Mouse (Mus musculus): ENCODE measurements at regions not wholly inside any gene's neighbourhood (a gene's known extent, or its start where the extent isn't known, plus 50 kb on each side); places are given as distances from the start of the nearest gene placed in this dataset.

DNA sequence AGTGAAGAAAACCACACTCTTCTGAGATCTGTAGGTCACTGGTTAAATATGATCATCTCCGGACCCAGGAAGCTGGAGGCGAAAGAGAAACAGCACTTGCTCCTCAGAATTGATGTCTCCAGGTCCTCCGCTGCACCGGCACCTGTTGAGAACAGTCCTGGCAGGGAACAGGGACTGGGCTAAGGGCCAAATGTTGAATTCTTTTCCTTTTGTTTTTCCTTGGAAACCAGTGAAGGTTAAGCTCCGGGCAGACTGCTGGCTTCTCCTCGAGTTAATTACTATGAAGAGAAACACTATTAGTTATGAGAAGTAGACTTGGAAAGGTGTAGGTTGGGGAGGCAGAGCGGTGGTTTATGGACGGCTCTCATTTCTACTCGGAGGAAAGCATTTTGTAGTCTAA lies 242.7 kb downstream of the Rngtt start:
- Histone ChIP-seq H3K4me3 (ENCODE audit: extremely low read depth, insufficient read depth, insufficient read length) (no peak overlapping the region), H3K36me3 (ENCODE audit: control insufficient read depth, insufficient read depth, low read length) (no peaks in the 10 kb centered on the region), H3K27me3 (ENCODE audit: control insufficient read depth, insufficient read depth, low read length) (no peaks in the 10 kb centered on the region), H3K4me1 (ENCODE audit: control insufficient read depth, insufficient read depth, insufficient read length) (no peaks in the 10 kb centered on the region), H3K27ac (ENCODE audit: insufficient read depth, low read length) (no peak overlapping the region)
- DNase-seq (ENCODE audit: low read depth in 1 of 2, low spot score in 2 of 2) = no peak
- WGBS = 90% methylated on average over 9 of the region's 9 CpGs
- TF ChIP-seq CTCF (IDR thresholded peaks at IDR 0.05; ENCODE audit: extremely low read depth, insufficient read depth, insufficient read length, insufficient replicate concordance) (no peak), POLR2A (IDR thresholded peaks at IDR 0.05; ENCODE audit: low read depth, low read length) (no peak)

GRCm38 (mm10) chr4:33554606-33555005 lies 244.5 kb downstream of the Rngtt start:
- no peaks in the 10 kb centered on the region for H3K4me1 ChIP-seq (ENCODE audit: control insufficient read depth, insufficient read depth, insufficient read length)
- DNase-seq (ENCODE audit: low read depth in 1 of 2, low spot score in 2 of 2) = no peak
- H3K27me3 ChIP-seq (ENCODE audit: control insufficient read depth, insufficient read depth, low read length) = no peaks in the 10 kb centered on the region
- no peak overlapping the region for H3K4me3 ChIP-seq (ENCODE audit: extremely low read depth, insufficient read depth, insufficient read length)
- WGBS = 27% methylated on average over 6 of the region's 6 CpGs
- no peak overlapping the region for H3K27ac ChIP-seq (ENCODE audit: insufficient read depth, low read length)
- TF ChIP-seq POLR2A (IDR thresholded peaks at IDR 0.05; ENCODE audit: low read depth, low read length) = no peak
- TF ChIP-seq CTCF (IDR thresholded peaks at IDR 0.05; ENCODE audit: extremely low read depth, insufficient read depth, insufficient read length, insufficient replicate concordance) = no peak
- H3K36me3 ChIP-seq (ENCODE audit: control insufficient read depth, insufficient read depth, low read length) = no peaks in the 10 kb centered on the region

GRCm38 (mm10) chr4:33555231-33555933 lies 245.3 kb downstream of the Rngtt start:
- H3K27me3 ChIP-seq (ENCODE audit: control insufficient read depth, insufficient read depth, low read length) = no peaks in the 10 kb centered on the region
- 55% methylated on average over 14 of the region's 14 CpGs for WGBS
- TF ChIP-seq POLR2A (IDR thresholded peaks at IDR 0.05; ENCODE audit: low read depth, low read length) (no peak), CTCF (IDR thresholded peaks at IDR 0.05; ENCODE audit: extremely low read depth, insufficient read depth, insufficient read length, insufficient replicate concordance) (no peak)
- no peak overlapping the region for H3K4me3 ChIP-seq (ENCODE audit: extremely low read depth, insufficient read depth, insufficient read length)
- no peaks in the 10 kb centered on the region for H3K4me1 ChIP-seq (ENCODE audit: control insufficient read depth, insufficient read depth, insufficient read length)
- no peak overlapping the region for H3K27ac ChIP-seq (ENCODE audit: insufficient read depth, low read length)
- no peaks in the 10 kb centered on the region for H3K36me3 ChIP-seq (ENCODE audit: control insufficient read depth, insufficient read depth, low read length)
- DNase-seq (ENCODE audit: low read depth in 1 of 2, low spot score in 2 of 2) = no peak

GRCm38 (mm10) chr4:33555966-33556365 lies 245.9 kb downstream of the Rngtt start:
- WGBS = 31% methylated on average over 12 of the region's 12 CpGs

DNA sequence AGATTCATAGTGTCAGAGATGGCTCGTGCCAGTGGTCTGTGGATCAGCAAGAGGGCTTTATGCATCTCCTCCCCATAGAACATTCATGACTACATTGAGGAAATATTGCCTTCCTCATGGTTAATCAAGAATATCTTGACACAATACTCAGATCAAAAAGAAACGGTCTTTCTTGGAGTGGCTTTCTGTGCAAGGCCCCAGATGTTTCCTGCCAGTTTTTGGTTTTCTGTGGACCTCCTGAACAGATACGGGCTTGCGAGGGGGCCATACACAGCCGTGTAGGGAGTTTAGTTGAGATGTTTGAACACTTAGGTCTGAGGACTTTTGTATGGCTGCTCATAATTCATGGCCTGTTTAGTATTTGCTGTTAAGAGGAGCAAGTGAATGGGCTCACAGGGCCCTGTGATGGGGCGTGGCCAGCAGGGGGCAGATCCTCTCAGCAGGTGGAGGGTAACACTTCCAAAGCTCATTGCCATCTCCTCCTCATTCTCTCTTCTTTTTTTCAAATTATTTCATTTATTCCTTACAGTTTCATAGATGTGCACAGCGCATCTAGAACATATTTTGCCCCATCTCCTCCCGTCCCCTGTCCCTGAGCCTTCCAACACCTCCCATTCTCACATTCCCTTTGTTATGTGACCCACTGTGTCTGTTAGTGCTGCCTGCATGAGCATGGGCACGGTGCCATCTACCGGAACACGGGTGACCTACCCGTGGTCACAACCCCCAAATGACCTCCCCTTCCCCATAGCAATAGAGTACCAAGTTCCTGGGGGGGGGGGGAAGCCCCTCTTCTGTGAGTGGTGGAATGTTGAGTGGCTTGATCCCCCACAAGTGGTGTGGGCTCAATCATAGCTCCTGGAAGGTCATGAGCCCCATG lies 246.8 kb downstream of the Rngtt start:
- no peak for TF ChIP-seq POLR2A (IDR thresholded peaks at IDR 0.05; ENCODE audit: low read depth, low read length)
- peak; percentile 36; the same call in 1 of the 2 replicates for TF ChIP-seq CTCF (IDR thresholded peaks at IDR 0.05; ENCODE audit: extremely low read depth, insufficient read depth, insufficient read length, insufficient replicate concordance)
- WGBS = 33% methylated on average over 12 of the region's 12 CpGs
- peak in 1 of 2 experiments; percentile 17 for DNase-seq (ENCODE audit: low read depth in 1 of 2, low spot score in 2 of 2)
- H3K36me3 ChIP-seq (ENCODE audit: control insufficient read depth, insufficient read depth, low read length) = no peaks in the 10 kb centered on the region
- H3K4me1 ChIP-seq (ENCODE audit: control insufficient read depth, insufficient read depth, insufficient read length) = no peaks in the 10 kb centered on the region
- no peak overlapping the region for H3K4me3 ChIP-seq (ENCODE audit: extremely low read depth, insufficient read depth, insufficient read length)
- no peaks in the 10 kb centered on the region for H3K27me3 ChIP-seq (ENCODE audit: control insufficient read depth, insufficient read depth, low read length)
- H3K27ac ChIP-seq (ENCODE audit: insufficient read depth, low read length) = no peak overlapping the region

More at GRCm38 (mm10) chr4:33555966-33556365, 245.9 kb downstream of the Rngtt start:
- Histone ChIP-seq H3K27me3 (ENCODE audit: control insufficient read depth, insufficient read depth, low read length) (no peaks in the 10 kb centered on the region), H3K4me3 (ENCODE audit: extremely low read depth, insufficient read depth, insufficient read length) (no peak overlapping the region), H3K27ac (ENCODE audit: insufficient read depth, low read length) (no peak overlapping the region), H3K36me3 (ENCODE audit: control insufficient read depth, insufficient read depth, low read length) (no peaks in the 10 kb centered on the region), H3K4me1 (ENCODE audit: control insufficient read depth, insufficient read depth, insufficient read length) (no peaks in the 10 kb centered on the region)
- no peak for DNase-seq (ENCODE audit: low read depth in 1 of 2, low spot score in 2 of 2)
- no peak for TF ChIP-seq POLR2A (IDR thresholded peaks at IDR 0.05; ENCODE audit: low read depth, low read length)
- TF ChIP-seq CTCF (IDR thresholded peaks at IDR 0.05; ENCODE audit: extremely low read depth, insufficient read depth, insufficient read length, insufficient replicate concordance) = no peak

DNA sequence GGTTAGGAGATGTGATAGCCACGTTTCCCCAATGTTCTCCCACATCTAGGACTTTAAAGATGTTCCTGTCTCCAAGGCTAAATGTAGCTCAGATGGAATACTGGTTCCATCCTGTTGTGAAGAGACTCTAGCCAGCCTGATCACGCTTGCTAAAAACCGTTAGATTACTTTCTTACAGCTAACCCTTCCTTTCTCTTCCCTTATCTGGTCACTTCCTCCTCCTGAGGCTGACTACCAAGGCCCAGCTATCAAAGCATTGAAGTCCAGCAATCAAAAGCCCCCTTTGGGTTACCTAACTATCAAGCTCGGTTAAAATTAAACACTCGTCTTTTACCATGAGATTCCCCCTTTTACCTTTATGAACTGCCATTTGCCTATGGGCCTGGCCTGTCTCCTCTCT lies 260.2 kb downstream of the Rngtt start:
- TF ChIP-seq CTCF (IDR thresholded peaks at IDR 0.05; ENCODE audit: extremely low read depth, insufficient read depth, insufficient read length, insufficient replicate concordance) (no peak), POLR2A (IDR thresholded peaks at IDR 0.05; ENCODE audit: low read depth, low read length) (no peak)
- Histone ChIP-seq H3K36me3 (ENCODE audit: control insufficient read depth, insufficient read depth, low read length) (no peaks in the 10 kb centered on the region), H3K27me3 (ENCODE audit: control insufficient read depth, insufficient read depth, low read length) (no peaks in the 10 kb centered on the region), H3K4me1 (ENCODE audit: control insufficient read depth, insufficient read depth, insufficient read length) (no peaks in the 10 kb centered on the region), H3K27ac (ENCODE audit: insufficient read depth, low read length) (no peak overlapping the region), H3K4me3 (ENCODE audit: extremely low read depth, insufficient read depth, insufficient read length) (no peak overlapping the region)
- no peak for DNase-seq (ENCODE audit: low read depth in 1 of 2, low spot score in 2 of 2)
- WGBS = 71% methylated on average over 5 of the region's 5 CpGs

All from spleen, adult 2 months (tissue).